Mouse (Mus musculus): ENCODE measurements around the gene Dtnb.

Dtnb gene

DNA sequence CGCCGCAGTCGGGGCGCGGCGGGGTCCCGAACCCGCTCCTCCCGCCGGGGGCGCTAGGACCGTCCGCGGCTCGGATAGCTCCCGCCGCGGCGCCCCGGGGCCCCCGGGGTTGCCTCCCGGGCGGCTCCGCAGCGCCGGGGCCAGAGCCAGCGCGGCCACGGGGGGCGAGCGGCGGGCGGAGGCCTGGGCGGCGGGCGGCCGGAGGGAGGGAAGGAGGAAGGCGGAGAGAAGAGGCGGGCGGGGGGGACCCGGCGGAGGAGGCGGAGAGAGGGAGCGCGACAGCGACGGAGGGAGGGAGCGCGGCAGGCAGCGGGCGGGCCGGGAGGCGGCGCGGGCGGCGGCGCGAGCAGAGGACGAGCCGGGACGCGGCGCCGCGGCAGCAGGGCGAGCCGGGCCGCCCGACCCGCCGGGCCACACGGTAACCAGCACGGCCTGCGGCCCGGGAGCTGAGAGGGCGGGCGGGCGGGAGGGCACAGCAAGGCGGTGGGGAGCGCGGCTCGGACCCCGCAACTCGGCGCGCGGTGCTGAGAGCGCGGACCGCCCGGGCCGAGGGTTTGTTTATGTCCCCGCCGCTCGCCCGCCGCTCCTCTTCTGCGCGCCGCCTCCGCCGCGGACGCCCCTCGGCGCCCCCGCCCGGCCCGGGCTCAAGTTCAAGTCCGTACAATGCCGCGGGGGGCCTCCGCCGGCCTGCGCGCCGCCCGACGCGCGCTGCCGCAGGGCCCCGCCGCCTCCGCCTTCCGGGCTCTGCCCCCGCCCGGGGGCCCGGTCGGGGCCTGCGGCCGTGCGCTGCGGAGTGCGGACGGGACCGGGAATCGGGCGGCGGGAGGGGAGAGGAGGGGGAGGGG is 234.7 kb downstream of the Dtnb start:
- DNase-seq (ENCODE audit: low spot score in 2 of 2) = peak; percentile 85 to 88

GRCm38 (mm10) chr12:3807548-3808395 is 235.6 kb downstream of the Dtnb start:
- peak; percentile 80 to 83 for DNase-seq (ENCODE audit: low spot score in 2 of 2)

- DNase-seq (ENCODE audit: low spot score in 2 of 2) = no peak
Measured at GRCm38 (mm10) chr12:3808396-3808981, 236.3 kb downstream of the Dtnb start.

DNA sequence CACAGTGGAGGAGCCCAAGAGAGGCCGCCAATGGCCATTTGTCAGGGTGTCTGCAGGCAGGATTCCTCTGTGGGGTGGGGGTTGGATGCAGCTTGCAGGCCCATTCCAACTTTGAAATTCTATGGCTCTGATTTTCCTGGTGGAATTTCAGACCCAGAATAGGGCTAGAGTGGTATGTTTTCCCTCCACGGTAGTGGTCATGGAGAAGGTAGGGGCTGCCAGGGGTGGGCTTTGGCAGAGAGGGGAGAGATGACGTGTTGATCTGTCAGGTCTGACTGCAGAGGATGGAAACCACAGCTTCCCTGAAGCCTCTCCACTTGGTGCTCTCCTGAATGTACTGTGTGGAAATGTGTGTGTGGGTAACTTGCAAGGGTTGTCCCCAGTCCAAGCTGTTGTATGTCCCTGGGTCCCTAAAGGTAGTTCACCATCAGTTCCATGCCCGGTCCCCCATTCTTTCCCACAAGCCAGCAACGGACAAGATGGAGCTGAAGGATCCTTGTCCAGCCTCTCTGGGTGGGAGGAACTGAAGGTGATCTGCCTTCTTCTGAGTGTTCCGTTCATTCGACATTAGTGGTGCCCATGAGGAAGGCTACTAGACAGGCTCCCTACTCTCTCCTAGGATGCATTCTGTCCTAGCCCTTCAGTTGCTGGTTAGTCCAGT is 237.5 kb downstream of the Dtnb start:
- no peak for DNase-seq (ENCODE audit: low spot score in 2 of 2)

- DNase-seq (ENCODE audit: low spot score in 2 of 2) = no peak
Measured at GRCm38 (mm10) chr12:3810455-3810854, 238.3 kb downstream of the Dtnb start.

- DNase-seq (ENCODE audit: low spot score in 2 of 2) = peak in 1 of 2 experiments; percentile 20
Measured at GRCm38 (mm10) chr12:3811596-3811995, 239.4 kb downstream of the Dtnb start.

GRCm38 (mm10) chr12:3812251-3812650 is 240.1 kb downstream of the Dtnb start:
- no peak for DNase-seq (ENCODE audit: low spot score in 2 of 2)

GRCm38 (mm10) chr12:3813138-3813537 is 241.0 kb downstream of the Dtnb start:
- peak in 1 of 2 experiments; percentile 19 for DNase-seq (ENCODE audit: low spot score in 2 of 2)

GRCm38 (mm10) chr12:3815386-3815785 is 243.2 kb downstream of the Dtnb start:
- no peak for DNase-seq (ENCODE audit: low spot score in 2 of 2)

GRCm38 (mm10) chr12:3817033-3817432 is 244.9 kb downstream of the Dtnb start:
- DNase-seq (ENCODE audit: low spot score in 2 of 2) = no peak

- no peak for DNase-seq (ENCODE audit: low spot score in 2 of 2)
Measured at GRCm38 (mm10) chr12:3817566-3817965, 245.4 kb downstream of the Dtnb start.

DNA sequence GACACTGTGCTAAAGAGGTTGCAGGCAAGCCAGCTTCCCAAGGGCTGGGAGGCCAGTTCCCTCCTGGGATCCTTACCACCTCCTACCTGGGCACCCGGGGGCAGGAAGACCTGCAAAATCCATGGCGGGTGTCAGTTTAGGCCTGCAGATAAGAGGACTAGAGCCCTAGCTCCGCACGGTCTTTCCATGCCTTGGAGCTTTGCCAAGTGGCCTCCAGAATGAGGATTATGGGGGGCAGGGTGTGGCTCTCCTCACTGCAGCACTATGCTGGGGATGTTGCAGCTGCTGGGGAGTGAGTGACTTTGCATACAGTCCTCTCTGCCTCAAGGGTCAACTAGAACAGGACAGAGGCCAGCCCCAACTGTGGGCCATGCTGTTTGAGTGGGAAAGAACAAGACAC is 247.7 kb downstream of the Dtnb start:
- no peak for DNase-seq (ENCODE audit: low spot score in 2 of 2)

DNA sequence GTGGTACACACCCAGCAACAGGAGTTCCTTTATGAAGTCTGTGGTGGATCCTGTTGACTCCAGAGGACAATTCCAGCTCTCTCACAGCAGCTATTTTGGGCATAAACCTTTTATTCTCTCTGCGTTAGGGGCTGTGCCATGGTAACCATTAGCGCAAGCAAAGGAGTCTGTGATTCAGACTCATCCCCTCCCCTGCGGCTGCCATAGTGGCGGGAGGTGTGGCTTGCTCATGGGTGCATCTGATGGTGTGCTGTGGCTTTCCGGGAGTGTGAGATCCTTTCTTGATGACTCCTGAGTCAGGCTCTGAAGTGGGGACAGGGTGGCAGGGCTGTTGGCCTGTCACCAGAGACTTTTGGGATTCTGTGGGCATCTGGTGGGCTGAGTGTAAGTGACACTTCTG is 251.2 kb downstream of the Dtnb start:
- peak; percentile 65 to 72 for DNase-seq (ENCODE audit: low spot score in 2 of 2)

DNA sequence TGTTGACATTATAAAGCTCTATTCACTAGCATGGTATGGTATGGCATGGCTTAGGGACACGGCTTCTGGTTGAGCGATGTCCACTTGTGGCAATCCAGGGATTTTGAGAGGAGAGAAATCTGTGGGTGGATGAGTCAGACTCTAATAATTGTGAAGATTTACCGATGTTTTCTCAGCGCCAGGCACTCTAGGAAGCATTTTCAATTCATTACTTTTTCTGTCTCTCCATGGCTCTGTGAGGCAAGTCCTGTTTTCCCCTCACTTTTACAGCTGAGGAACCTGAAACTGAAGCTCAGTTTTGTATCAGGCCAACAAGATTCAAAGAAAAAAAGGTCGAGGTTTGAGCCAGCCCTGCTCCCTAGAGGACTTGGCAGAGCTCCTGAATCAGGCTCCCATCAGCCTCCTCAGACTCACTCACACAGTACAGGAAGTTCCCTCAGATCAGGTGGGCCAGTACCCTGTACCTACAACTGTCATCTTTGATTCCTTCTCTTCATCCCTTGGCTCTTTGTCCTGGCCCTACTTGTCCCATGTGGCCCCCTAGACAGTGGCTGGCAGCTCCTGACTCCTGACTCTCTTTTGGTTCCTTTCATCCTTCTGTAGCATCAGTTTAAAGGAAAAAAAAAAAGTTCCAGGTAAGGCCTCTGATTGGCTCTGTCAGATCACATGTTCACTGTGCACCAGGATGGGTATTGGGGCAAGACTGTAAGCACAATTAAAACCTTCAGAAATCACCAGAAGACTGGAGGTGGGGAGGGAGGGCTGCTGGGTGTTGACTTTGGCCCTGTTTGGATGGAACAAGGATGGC is 252.9 kb downstream of the Dtnb start:
- no peak for DNase-seq (ENCODE audit: low spot score in 2 of 2)

DNA sequence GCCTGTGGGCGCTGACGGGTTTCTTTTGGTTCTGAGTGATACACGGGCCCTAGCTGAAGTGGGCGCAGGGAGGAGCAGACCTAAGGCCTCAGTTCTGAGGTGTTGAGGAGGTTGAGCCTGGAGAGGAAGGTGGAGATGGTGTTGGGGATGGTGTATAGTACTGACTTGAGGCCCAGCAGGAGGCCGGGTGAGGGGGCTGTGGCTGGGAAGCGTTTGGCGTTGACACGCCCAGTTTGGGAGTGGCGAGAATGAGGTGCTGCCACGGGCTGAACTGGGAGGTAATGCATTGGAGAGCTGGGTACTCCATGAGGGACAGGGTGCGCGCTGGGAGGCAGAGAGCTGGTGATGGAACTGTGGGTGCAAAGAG is 253.5 kb downstream of the Dtnb start:
- no peak for DNase-seq (ENCODE audit: low spot score in 2 of 2)

DNA sequence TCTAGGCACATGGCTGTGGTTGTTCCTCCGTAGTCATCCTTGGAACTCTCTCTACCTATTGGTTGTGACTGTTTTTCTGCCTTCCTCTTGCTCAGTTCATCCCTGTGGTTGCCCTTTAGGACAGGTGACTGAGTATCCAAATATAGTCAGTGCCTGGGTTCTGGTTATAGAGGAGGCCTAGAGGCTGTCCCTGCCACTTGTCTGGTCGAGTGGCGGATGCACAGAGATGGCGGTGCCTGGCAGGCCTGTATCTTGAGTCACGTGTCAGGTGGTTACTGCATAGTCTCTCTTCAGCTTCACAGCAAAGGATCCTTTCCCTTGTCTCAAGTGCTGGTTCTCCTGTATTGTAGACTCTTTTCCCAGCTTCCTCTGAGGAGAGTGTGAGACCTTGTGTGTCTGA is 255.6 kb downstream of the Dtnb start:
- DNase-seq (ENCODE audit: low spot score in 2 of 2) = no peak
